Mouse (Mus musculus): ENCODE measurements at regions not wholly inside any gene's neighbourhood (a gene's known extent, or its start where the extent isn't known, plus 50 kb on each side); places are given as distances from the start of the nearest gene placed in this dataset.

DNA sequence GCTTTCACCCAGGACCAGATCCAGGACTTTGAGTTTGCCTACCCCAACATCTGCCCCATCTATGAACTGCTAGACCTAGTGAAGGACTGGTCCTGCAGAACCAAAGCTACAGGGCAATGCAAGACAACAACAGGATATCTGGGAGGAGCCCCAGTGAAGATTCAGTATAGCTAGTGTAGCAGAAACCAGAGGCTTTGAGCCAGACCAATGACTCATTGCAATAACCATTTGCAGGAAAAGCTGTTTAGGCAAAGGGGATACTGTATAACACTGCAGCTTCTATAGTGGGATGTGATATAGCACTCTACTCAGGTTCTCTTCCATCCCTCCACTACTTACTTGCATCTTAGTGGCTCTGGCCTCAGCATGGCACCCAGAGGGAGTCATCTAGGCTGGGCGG lies 123.8 kb upstream of the Egln3 start:
- TF ChIP-seq HCFC1 (IDR thresholded peaks at IDR 0.05; ENCODE audit: borderline replicate concordance, insufficient read depth, low read length) (no peak), ZC3H11A (IDR thresholded peaks at IDR 0.05; ENCODE audit: borderline replicate concordance, low read depth, low read length) (no peak), ZNF384 (IDR thresholded peaks at IDR 0.05; ENCODE audit: low read depth, low read length) (no peak)
